Mouse (Mus musculus) limb, embryonic 14.5 days (tissue): ENCODE measurements around the gene Omp. TPM values are rescaled to one million over a fixed set of nuclear protein-coding genes. Genes with fewer than 3 reads are reported as not detected.

Source experiments
- ATAC-seq: fragments of 200-750 bp; cut with Nextera tagmentation; 2 replicates; pipeline ENCODE4 v1.8.0; 2017; ENCODE audit warnings: low read depth, moderate number of reproducible peaks, moderate TSS enrichment; ENCODE audit not compliant: low FRiP score
- DNase-seq: peaks from one replicate; pipeline ENCODE4 v3.0.0-alpha.2; 2015; ENCODE audit warnings: low spot score
- H3K27ac ChIP-seq: fragments of 300-500 bp; sonication (generic); replicated peaks from 2 replicates; pipeline ENCODE4 v1.5.1; 2014; ENCODE audit warnings: low read depth, mild to moderate bottlenecking, low read length, moderate library complexity, mixed read lengths
- H3K27me3 ChIP-seq: fragments of 300-500 bp; sonication (generic); 2 replicates; pipeline ENCODE4 v1.6.1; 2014; ENCODE audit warnings: low read length, mixed read lengths; ENCODE audit not compliant: control insufficient read depth, insufficient read depth
- H3K36me3 ChIP-seq: fragments of 300-500 bp; sonication (generic); 2 replicates; pipeline ENCODE4 v1.6.1; 2014; ENCODE audit warnings: mild to moderate bottlenecking, low read length, moderate library complexity, mixed read lengths; ENCODE audit not compliant: control insufficient read depth, insufficient read depth
- H3K4me1 ChIP-seq: fragments of 300-500 bp; sonication (generic); 2 replicates; pipeline ENCODE4 v1.6.1; 2014; ENCODE audit warnings: antibody characterized with exemption, low read length, mixed read lengths; ENCODE audit not compliant: control insufficient read depth, insufficient read depth
- H3K4me2 ChIP-seq: fragments of 300-500 bp; sonication (generic); replicated peaks from 2 replicates; pipeline ENCODE4 v1.6.1; 2014; ENCODE audit warnings: low read depth, mild to moderate bottlenecking, low read length, moderate library complexity; ENCODE audit not compliant: severe bottlenecking
- H3K4me3 ChIP-seq: fragments of 300-500 bp; sonication (generic); replicated peaks from 2 replicates; pipeline ENCODE4 v1.5.1; 2014; ENCODE audit warnings: low read length
- H3K9ac ChIP-seq: fragments of 300-500 bp; sonication (generic); 2 replicates; pipeline ENCODE4 v1.6.1; 2014; ENCODE audit warnings: mild to moderate bottlenecking, low read depth, low read length, moderate library complexity; ENCODE audit not compliant: severe bottlenecking
- H3K9me3 ChIP-seq: fragments of 300-500 bp; sonication (generic); 2 replicates; pipeline ENCODE4 v1.6.1; 2016; ENCODE audit warnings: low read length; ENCODE audit not compliant: control insufficient read depth
- POLR2A ChIP-seq: fragments of 200-500 bp; IDR thresholded peaks from 2 replicates; pipeline ENCODE4 v1.8.0; 2012; ENCODE audit warnings: inconsistent platforms, mild to moderate bottlenecking, moderate library complexity, borderline replicate concordance; ENCODE audit not compliant: insufficient read depth, insufficient read length; ENCODE audit errors: extremely low read depth
- WGBS: fragments of 180-500 bp; shearing (Covaris S2); extraction: QIAGEN DNeasy Blood & Tissue Kit; methylation state at CpG from one replicate; pipeline ENCODE4 v1.1.7; 2014; 5-methylcytosine and 5-hydroxymethylcytosine counted together
- polyA plus RNA-seq, 2 experiments: library from polyadenylated mRNA; depleted of rRNA in 1 of 2; stranded (reverse) in 1 of 2; unstranded in 1 of 2; fragments of >200 nt; fragmentation: Nextera tagmentation in 1 of 2; extraction: Ambion mirVana in 1 of 2; gene quantifications; 2 replicates each; pipeline versions ENCODE4 v1.2.1 to v1.2.3; 2012 to 2014

Omp gene
- polyA plus RNA-seq, 2 experiments, result 0.17 to 0.25 TPM

- no peak for TF ChIP-seq POLR2A
Observed at GRCm38 (mm10) chr7:98097557-98097956, 47.7 kb downstream of the Omp start.

GRCm38 (mm10) chr7:98095852-98096251 lies 49.5 kb downstream of the Omp start:
- H3K9me3 ChIP-seq, result no peaks in the 10 kb centered on the region
- 98% methylated on average over 4 of the region's 4 CpGs for WGBS

More at GRCm38 (mm10) chr7:98097557-98097956, 47.7 kb downstream of the Omp start:
- Histone ChIP-seq H3K27me3 (no peaks in the 10 kb centered on the region), H3K4me1 (peaks cover 3% of the 10 kb centered on the region; the same call in 1 of the 2 replicates), H3K9ac (no peak overlapping the region), H3K27ac (no peak overlapping the region), H3K36me3 (0 out of 2 replicates have a peak, but pooled peaks cover 5% of the 10 kb centered on the region), H3K4me3 (no peak overlapping the region), H3K9me3 (no peaks in the 10 kb centered on the region), H3K4me2 (no peak overlapping the region)
- no peak for ATAC-seq
- 90% methylated on average over 8 of the region's 8 CpGs for WGBS
- DNase-seq, result no peak

More at GRCm38 (mm10) chr7:98095852-98096251, 49.5 kb downstream of the Omp start:
- ATAC-seq (no peak), DNase-seq (no peak)
- no peak overlapping the region for H3K27ac ChIP-seq
- no peak overlapping the region for H3K4me3 ChIP-seq
- TF ChIP-seq POLR2A, result no peak
- H3K27me3 ChIP-seq, result no peaks in the 10 kb centered on the region
- no peak overlapping the region for H3K9ac ChIP-seq
- H3K36me3 ChIP-seq, result 0 out of 2 replicates have a peak, but pooled peaks cover 5% of the 10 kb centered on the region
- no peaks in the 10 kb centered on the region for H3K4me1 ChIP-seq
- H3K4me2 ChIP-seq, result no peak overlapping the region

Other genes starting within 250 kb of the Omp start
- gene Gdpd4, start 225.5 kb downstream of the Omp start, polyA plus RNA-seq (2012; rRNA removed), result not detected in 2 replicates
- gene Gdpd4, start 225.5 kb downstream of the Omp start, polyA plus RNA-seq (2014; fragmentation: Nextera tagmentation; extraction: Ambion mirVana), result not detected in 2 replicates
- 18.1 and 24.0 TPM in 2 replicates for gene Myo7a, start 26.0 kb downstream of the Omp start, polyA plus RNA-seq (2012; rRNA removed)
- 8.1 and 11.3 TPM in 2 replicates for gene Myo7a, start 26.0 kb downstream of the Omp start, polyA plus RNA-seq (2014; fragmentation: Nextera tagmentation; extraction: Ambion mirVana)
- 9.6 and 11.3 TPM in 2 replicates for gene Capn5, start 32.8 kb upstream of the Omp start, polyA plus RNA-seq (2012; rRNA removed)
- gene Capn5, start 32.8 kb upstream of the Omp start, polyA plus RNA-seq (2014; fragmentation: Nextera tagmentation; extraction: Ambion mirVana), result 5.6 and 6.5 TPM in 2 replicates
- gene B3gnt6, start 54.0 kb upstream of the Omp start, polyA plus RNA-seq (2012; rRNA removed), result 0.08 and 0.12 TPM in 2 replicates
- gene B3gnt6, start 54.0 kb upstream of the Omp start, polyA plus RNA-seq (2014; fragmentation: Nextera tagmentation; extraction: Ambion mirVana), result 0.14 TPM in 1 of 2 replicates, not detected in the other
- 22.6 and 23.6 TPM in 2 replicates for gene Acer3, start 175.7 kb upstream of the Omp start, polyA plus RNA-seq (2012; rRNA removed)
- 35.7 and 37.9 TPM in 2 replicates for gene Acer3, start 175.7 kb upstream of the Omp start, polyA plus RNA-seq (2014; fragmentation: Nextera tagmentation; extraction: Ambion mirVana)
- 44.0 and 61.0 TPM in 2 replicates for gene Tsku, start 215.8 kb upstream of the Omp start, polyA plus RNA-seq (2012; rRNA removed)
- gene Tsku, start 215.8 kb upstream of the Omp start, polyA plus RNA-seq (2014; fragmentation: Nextera tagmentation; extraction: Ambion mirVana), result 28.6 and 31.4 TPM in 2 replicates